Mouse (Mus musculus) stomach, postnatal 0 days (tissue): ENCODE data around the gene Pik3c2g. TPM values are rescaled to one million over a fixed set of nuclear protein-coding genes. Genes with fewer than 3 reads are reported as not detected.

Source experiments
- ATAC-seq: fragments of 200-750 bp; cut with Nextera tagmentation; 2 replicates; pipeline ENCODE4 v1.8.0; 2017; ENCODE audit not compliant: low FRiP score, low TSS enrichment
- DNase-seq: peaks from one replicate; pipeline ENCODE4 v3.0.0-alpha.2; 2016; ENCODE audit warnings: low spot score
- H3K27ac ChIP-seq: fragments of 300-500 bp; sonication (generic); replicated peaks from 2 replicates; pipeline ENCODE4 v1.5.1; 2014; ENCODE audit warnings: mild to moderate bottlenecking, control low read depth
- H3K27me3 ChIP-seq: fragments of 300-500 bp; sonication (generic); 2 replicates; pipeline ENCODE4 v1.6.1; 2014; ENCODE audit warnings: low read length; ENCODE audit not compliant: control insufficient read depth, insufficient read depth
- H3K36me3 ChIP-seq: fragments of 300-500 bp; sonication (generic); 2 replicates; pipeline ENCODE4 v1.6.1; 2014; ENCODE audit warnings: low read length, mixed read lengths; ENCODE audit not compliant: control insufficient read depth, insufficient read depth
- H3K4me1 ChIP-seq: fragments of 300-500 bp; sonication (generic); replicated peaks from 2 replicates; pipeline ENCODE4 v1.6.1; 2014; ENCODE audit warnings: antibody characterized with exemption; ENCODE audit not compliant: control insufficient read depth, insufficient read depth
- H3K4me2 ChIP-seq: fragments of 300-500 bp; sonication (generic); replicated peaks from 2 replicates; pipeline ENCODE4 v1.6.1; 2014; ENCODE audit warnings: low read depth, mild to moderate bottlenecking, control low read depth, moderate library complexity
- H3K4me3 ChIP-seq: fragments of 300-500 bp; sonication (generic); 2 replicates; pipeline ENCODE4 v1.5.1; 2014; ENCODE audit warnings: low read depth, low read length, control low read depth
- H3K9ac ChIP-seq: fragments of 300-500 bp; sonication (generic); 2 replicates; pipeline ENCODE4 v1.6.1; 2014; ENCODE audit warnings: mild to moderate bottlenecking, low read length, control low read depth, mixed read lengths
- H3K9me3 ChIP-seq: fragments of 300-500 bp; sonication (generic); 2 replicates; pipeline ENCODE4 v1.6.1; 2016; ENCODE audit warnings: low read length; ENCODE audit not compliant: control insufficient read depth
- CTCF ChIP-seq: IDR thresholded peaks from 2 replicates; pipeline ENCODE4 v1.5.1; 2016; ENCODE audit warnings: antibody characterized with exemption, low read depth, mild to moderate bottlenecking, moderate library complexity
- EP300 ChIP-seq: optimal IDR thresholded peaks from 2 replicates; pipeline ENCODE3; 2016; ENCODE audit warnings: antibody characterized with exemption
- WGBS: fragments of 180-500 bp; shearing (Covaris S2); extraction: QIAGEN DNeasy Blood & Tissue Kit; methylation state at CpG from one replicate; pipeline ENCODE4 v1.1.7; 2014; 5-methylcytosine and 5-hydroxymethylcytosine counted together
- polyA plus RNA-seq: library from polyadenylated mRNA; unstranded; fragments of >200 nt; fragmentation: Nextera tagmentation; extraction: Ambion mirVana; gene quantifications from 2 replicates; pipeline ENCODE4 v1.2.1, GENCODE M21; 2015

Gene Pik3c2g
- polyA plus RNA-seq, 1 experiment from 2014 or later = 5.1 TPM

DNA sequence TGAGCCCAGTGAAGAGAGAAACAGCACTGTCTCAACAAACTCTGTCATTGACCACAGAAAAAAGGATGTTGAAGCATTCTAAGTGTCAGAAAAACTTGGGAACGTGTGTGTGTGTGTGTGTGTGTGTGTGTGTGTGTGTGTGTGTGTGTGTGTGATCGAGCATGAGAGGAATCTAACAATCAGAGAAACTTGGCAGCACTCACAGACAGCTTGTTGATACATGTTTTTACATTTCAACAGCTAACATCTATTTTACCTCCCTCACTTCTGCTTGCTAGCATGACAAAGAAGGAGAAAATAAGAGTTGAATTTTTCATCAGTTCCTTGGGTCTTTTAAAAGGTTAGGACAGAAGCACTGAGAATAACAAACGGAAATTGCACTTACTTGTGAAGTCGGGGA is 202.5 kb downstream of the Pik3c2g start:
- Histone ChIP-seq H3K9me3 (no peaks in the 10 kb centered on the region), H3K27ac (no peak overlapping the region), H3K27me3 (no peaks in the 10 kb centered on the region), H3K4me2 (no peak overlapping the region), H3K36me3 (no peaks in the 10 kb centered on the region), H3K4me1 (no peaks in the 10 kb centered on the region), H3K4me3 (no peak overlapping the region), H3K9ac (no peak overlapping the region)
- TF ChIP-seq CTCF (no peak), EP300 (no peak)
- 26% methylated on average over 4 of the region's 4 CpGs for WGBS
- DNase-seq (no peak), ATAC-seq (no peak)

DNA sequence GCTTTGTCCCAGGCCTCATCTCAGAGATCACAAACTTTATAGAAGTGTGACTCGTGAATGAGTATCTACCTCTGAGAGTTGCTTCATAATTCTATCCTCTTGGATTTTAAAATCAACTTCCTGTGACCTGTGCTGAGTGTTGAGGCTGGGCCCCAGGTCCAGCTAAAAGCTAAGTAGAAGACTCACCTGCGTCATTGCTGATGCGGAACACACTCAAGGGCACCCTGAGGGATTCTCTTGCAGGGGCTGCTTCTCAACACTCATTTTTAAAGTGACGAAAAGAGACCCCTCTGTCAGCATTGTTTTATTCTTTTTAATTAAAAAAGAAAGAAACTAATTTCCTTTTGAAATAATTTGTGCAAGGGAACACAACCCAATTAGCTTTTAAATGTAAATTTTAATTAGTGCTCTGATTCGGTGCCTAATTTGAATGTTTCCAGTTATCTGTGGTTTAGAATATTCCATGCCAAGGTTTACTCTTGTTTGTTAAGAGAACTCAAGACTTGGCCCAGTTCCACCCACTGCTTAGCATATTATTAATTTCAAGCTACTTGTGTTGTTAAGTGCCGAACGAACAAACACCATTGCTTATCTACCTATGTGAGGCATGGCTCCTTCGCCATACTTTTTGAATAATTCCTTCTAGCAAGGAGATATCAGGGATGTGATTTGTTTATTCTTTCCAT is 212.7 kb downstream of the Pik3c2g start:
- 80% methylated on average over 8 of the region's 8 CpGs for WGBS
- no peak for TF ChIP-seq EP300
- no peak for TF ChIP-seq CTCF
- no peaks in the 10 kb centered on the region for H3K9me3 ChIP-seq
- ATAC-seq (no peak), DNase-seq (no peak)
- no peaks in the 10 kb centered on the region for H3K4me1 ChIP-seq
- H3K9ac ChIP-seq = no peak overlapping the region
- H3K4me3 ChIP-seq = no peak overlapping the region
- H3K4me2 ChIP-seq = no peak overlapping the region
- H3K27ac ChIP-seq = no peak overlapping the region
- no peaks in the 10 kb centered on the region for H3K36me3 ChIP-seq
- no peaks in the 10 kb centered on the region for H3K27me3 ChIP-seq

DNA sequence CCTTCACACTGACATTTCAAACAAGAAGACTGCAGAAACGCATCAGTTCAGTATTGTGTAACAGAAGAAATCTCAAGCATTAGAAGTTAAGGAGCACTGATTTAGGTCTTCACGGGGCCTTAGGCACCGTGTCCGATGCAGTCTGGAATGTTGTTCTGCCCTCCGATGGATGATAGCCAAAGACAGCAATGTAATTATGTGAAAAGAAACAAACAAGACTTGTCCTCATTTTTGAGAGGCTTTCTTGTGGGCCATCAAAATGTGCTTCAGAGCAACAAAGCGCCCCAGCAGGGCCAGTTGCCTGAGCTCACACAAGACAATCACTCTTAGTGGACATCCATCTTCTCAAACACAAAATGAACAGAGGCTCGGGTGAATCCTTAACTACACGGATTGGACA is 234.9 kb downstream of the Pik3c2g start:
- 67% methylated on average over 8 of the region's 8 CpGs for WGBS
- no peaks in the 10 kb centered on the region for H3K4me1 ChIP-seq
- TF ChIP-seq CTCF = no peak
- TF ChIP-seq EP300 = no peak
- ATAC-seq = no peak
- H3K27ac ChIP-seq = no peak overlapping the region
- DNase-seq = no peak
- H3K4me3 ChIP-seq = no peak overlapping the region
- H3K9me3 ChIP-seq = no peaks in the 10 kb centered on the region
- H3K9ac ChIP-seq = no peak overlapping the region
- no peaks in the 10 kb centered on the region for H3K27me3 ChIP-seq
- H3K36me3 ChIP-seq = no peaks in the 10 kb centered on the region
- H3K4me2 ChIP-seq = no peak overlapping the region

DNA sequence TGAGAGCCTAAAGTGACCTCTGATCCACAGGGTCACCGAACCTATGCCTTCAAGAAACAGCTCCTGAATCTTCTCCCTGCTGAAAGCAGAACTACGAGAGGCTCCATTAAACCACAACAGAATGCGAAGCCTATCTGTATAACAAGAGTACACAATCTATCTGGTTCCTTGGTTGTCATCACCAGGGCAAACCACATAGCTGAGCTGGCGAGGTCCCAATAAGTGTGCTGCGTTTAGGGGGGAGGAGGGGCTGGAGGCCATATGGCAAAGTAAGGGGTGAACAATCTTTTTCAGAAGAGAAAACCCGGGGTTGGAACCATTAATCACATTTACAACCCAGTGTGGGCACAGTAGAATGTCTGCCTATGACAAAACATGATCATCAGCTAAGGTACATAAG is 251.2 kb downstream of the Pik3c2g start:
- DNase-seq (no peak), ATAC-seq (no peak)
- no peak overlapping the region for H3K4me3 ChIP-seq
- 72% methylated on average over 6 of the region's 6 CpGs for WGBS
- no peaks in the 10 kb centered on the region for H3K36me3 ChIP-seq
- no peaks in the 10 kb centered on the region for H3K27me3 ChIP-seq
- no peak overlapping the region for H3K9ac ChIP-seq
- H3K4me2 ChIP-seq = no peak overlapping the region
- H3K4me1 ChIP-seq = 0 out of 2 replicates have a peak, but pooled peaks cover 2% of the 10 kb centered on the region
- H3K9me3 ChIP-seq = no peaks in the 10 kb centered on the region
- no peak overlapping the region for H3K27ac ChIP-seq
- TF ChIP-seq CTCF = no peak
- no peak for TF ChIP-seq EP300

DNA sequence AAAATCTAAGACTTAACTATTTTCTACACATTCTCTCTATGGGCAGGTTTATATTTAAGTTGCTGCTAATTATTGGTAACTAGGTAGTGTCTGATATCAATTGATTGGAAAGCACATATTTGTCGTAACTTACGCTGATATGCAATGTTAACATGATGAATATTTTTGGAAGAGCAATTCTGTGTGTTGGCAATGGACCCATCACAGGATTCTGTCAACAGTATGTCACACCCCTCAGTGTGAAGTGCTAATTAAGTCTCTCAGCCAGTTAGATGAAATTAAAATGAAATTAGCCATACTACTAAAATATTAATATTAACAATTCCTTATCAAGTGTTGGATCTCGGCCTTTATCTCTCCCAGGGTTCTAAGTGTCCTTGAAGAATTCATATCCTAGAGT is 251.7 kb downstream of the Pik3c2g start:
- Histone ChIP-seq H3K36me3 (no peaks in the 10 kb centered on the region), H3K4me1 (0 out of 2 replicates have a peak, but pooled peaks cover 2% of the 10 kb centered on the region), H3K27me3 (no peaks in the 10 kb centered on the region), H3K27ac (no peak overlapping the region), H3K4me2 (no peak overlapping the region), H3K9me3 (no peaks in the 10 kb centered on the region), H3K4me3 (no peak overlapping the region), H3K9ac (no peak overlapping the region)
- no peak for TF ChIP-seq CTCF
- TF ChIP-seq EP300 = no peak
- ATAC-seq (no peak), DNase-seq (no peak)
- WGBS = 94% methylated on average over 3 of the region's 3 CpGs

DNA sequence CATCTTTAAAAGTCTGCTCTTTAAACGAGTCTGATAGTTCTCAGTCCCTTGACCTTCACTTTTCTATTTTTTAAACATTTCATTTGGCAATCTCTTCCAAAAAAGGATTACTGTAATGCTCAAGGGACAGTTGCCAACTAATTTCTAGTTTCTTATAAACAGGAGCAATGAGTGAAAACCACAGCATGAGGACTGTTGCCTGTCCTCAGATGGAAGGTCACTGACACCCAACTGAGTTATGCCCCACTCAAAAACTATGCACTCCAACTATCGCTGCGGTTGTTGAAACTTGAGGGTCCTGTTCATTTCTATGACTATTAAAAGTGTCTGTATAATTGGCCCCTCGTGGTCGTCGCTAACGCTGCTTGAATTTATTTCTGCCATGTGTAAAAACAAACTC is 252.9 kb downstream of the Pik3c2g start:
- Histone ChIP-seq H3K4me1 (0 out of 2 replicates have a peak, but pooled peaks cover 2% of the 10 kb centered on the region), H3K9me3 (no peaks in the 10 kb centered on the region), H3K36me3 (no peaks in the 10 kb centered on the region), H3K27me3 (no peaks in the 10 kb centered on the region), H3K4me2 (no peak overlapping the region), H3K4me3 (no peak overlapping the region), H3K9ac (no peak overlapping the region), H3K27ac (no peak overlapping the region)
- TF ChIP-seq CTCF (no peak), EP300 (no peak)
- no peak for DNase-seq
- 46% methylated on average over 7 of the region's 7 CpGs for WGBS
- no peak; the same call in 1 of the 2 replicates for ATAC-seq
